Mouse (Mus musculus): Measurements from ENCODE around the gene Cd8b1.
"Not testable (repeated sequence)": the region's sequence is repeated elsewhere in the genome, so short reads cannot be mapped to it uniquely, and the experiment has no call there.

Cd8b1 gene

DNA sequence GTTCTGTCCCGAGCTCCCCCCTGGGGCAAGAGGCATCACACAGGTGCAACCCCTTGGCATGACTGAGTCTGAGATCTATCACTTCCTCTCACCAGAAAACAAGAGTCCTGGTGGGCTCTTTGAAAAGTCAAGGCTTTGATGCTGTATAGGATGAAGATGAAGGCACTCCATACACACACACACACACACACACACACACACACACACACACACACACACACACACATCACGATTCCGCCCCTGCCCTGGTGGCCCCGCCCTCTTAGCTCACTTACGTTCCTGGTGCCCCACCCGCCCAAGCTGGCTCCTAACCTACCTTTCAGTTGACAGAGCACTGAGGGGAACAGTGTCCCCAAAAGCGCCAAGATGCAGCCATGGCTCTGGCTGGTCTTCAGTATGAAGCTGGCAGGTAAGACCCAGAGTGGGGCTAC lies at the start of gene Cd8b1:
Cd8b1 (plus strand) TSS at position 298 of the 431 bp plus-strand sequence.
- DNase-seq (ENCODE audit: low spot score in 2 of 2), result no peak

DNA sequence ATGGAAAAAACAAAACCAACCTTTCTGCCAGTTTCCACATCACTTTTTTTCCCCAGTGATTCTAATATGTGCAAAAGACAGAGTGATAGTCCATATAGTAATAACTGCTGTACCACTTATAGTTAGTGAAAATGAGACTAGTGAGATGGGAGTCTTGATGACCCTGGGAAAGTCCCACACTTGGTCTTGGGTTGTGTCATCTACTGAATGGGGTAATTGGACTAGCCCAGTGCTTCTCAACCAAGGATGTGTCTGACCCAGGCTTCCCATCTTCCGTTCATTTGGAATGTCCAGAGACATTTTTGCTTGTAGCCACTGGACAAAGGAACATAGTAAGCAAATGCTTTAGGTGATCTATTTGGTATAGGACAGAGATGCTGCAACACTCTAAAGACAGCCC lies 48.9 kb upstream of the Cd8b1 start:
- DNase-seq (ENCODE audit: low spot score in 2 of 2), result no peak

DNA sequence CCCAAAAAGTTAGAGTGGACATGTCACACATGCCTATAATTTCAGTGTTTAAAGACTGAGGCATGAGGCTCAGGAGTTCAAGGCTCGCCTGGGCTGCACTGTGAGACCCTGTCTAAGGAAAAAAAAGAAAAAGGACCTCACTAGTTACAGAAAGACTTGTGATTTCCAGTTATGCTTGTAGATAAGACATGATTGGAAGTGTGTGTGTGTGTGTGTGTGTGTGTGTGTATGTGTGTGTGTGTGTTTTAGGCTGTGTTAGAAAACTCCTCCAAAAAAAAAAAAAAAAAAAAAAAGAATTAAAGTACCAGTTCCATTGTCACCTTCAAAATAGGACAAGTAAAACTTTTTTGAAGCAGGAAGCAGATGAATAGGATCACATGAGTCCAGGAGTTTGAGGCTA lies 48.0 kb upstream of the Cd8b1 start:
- no peak for DNase-seq (ENCODE audit: low spot score in 2 of 2)

DNA sequence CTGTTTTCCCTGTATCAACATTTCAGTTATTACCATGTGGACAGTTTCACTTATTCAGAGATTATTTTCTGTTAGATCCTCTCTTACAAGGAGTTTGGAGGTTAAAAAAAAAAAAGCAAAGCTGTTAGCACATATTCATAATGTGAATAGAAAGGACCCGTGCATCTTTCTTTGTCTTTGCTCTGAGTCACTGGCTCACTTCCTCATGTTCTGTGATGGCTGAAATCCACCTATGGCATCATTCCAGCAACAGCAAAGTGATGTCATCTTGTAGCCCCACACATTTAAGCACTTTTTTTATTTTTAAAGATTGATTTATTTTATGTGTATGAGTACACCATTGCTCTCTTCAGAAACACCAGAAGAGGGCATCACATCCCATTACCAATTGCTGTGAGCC lies 43.2 kb upstream of the Cd8b1 start:
- DNase-seq (ENCODE audit: low spot score in 2 of 2), result no peak

DNA sequence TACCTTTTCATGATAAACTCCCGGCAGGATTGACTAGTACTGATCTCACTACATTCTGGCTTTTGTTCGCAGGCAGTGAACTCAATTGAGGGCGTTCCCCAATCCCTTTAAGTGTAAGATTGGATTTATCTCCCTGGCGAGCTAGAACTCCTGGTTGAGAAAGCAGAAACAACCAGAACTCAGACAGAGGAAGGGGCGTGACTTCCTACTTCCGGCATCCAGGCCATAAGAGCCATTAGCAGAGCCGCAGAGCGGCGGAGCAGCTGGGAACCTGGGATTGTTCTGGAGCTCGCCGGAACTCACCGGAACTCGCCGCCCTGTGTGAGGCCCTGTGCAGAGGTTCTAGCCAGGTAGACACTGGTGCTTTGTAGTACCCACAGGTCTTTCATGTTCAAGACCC lies 29.1 kb upstream of the Cd8b1 start:
- no peak for DNase-seq (ENCODE audit: low spot score in 2 of 2)

DNA sequence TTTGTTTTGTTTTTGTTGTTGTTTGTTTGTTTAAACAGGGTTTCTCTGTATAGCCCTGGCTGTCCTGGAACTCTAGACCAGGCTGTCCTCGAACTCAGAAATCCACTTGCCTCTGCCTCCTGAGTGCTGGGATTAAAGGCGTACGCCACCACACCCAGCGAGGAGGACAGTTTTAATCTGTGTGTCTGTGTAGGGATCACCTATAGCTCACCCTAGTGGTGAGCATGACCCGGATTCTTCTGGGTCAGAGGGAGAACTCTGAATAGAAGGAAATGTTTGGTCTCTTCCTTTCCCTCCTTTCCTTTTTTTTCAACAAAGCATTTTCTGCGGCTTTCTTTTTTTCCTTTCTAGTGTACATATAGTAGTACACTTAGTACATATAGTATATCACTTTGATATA lies 27.3 kb upstream of the Cd8b1 start:
- DNase-seq (ENCODE audit: low spot score in 2 of 2), result no peak

DNA sequence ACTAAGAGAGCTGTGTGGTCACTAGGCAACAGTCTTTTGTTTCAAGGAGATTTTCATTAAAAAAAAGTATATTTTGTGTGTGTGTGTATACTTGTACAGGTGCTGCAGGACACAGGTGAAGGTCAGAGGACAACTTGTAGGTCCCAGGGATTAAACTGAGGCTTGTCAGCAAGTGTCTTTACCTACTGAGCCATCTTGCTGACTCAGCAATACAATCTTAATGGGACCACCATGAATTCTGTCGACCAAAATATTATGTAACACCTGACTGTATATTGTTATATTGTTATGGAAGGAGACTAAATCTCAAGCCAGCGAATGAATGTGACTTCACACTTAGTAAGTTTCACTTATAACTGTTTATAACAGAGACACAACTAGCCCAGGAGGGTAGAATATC lies 24.5 kb upstream of the Cd8b1 start:
- DNase-seq (ENCODE audit: low spot score in 2 of 2), result no peak

DNA sequence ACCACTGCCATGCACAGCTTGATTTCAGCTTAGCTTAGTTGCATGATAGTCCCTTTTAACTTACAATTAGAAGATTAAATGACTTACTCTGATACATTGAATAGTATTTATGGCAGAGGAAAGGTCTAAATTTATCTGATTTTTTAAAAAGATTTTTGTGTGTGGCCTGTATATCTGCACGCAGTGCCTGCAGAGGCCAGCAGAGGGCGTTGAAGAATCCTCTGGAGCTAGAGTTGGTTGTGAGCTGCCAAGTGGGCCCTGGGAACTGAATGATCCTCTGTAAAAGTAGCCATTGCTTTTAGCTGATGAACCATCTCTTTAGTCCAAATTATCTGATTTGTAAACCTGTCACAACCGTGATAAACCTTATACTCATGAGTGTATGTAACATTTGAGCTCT lies 23.8 kb upstream of the Cd8b1 start:
- peak in 1 of 2 experiments; percentile 14 for DNase-seq (ENCODE audit: low spot score in 2 of 2)

DNA sequence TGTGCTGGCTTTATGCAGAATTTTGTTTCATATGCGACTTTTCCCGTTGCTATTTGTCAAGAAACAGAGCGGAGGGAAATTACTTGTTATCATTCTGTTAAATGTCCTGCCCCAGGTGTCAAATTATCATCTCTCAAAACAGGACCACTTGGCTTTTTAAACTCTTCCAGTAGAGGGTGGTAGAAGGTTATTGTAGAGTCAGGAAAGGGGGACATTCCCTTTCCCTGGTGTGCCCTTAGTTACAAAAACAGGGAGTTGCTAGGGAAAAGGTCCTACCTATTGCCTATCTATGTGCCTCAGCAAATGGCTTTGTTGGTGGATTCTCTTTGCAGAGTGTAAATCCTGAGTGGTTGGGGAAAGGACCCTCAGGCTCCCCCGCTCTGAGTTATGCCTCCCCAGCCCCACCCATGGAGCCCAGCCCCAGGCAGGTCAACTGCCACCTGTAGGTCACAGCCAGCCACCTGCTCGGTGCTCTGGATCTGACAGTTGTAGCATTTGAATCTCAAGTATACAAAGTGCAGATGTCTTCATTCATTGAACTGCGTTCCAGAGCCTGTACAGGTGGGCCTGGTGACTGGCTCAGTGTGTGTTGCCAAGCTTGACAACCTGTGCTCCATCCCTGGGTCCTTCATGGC lies 20.4 kb upstream of the Cd8b1 start:
- DNase-seq (ENCODE audit: low spot score in 2 of 2), result no peak

DNA sequence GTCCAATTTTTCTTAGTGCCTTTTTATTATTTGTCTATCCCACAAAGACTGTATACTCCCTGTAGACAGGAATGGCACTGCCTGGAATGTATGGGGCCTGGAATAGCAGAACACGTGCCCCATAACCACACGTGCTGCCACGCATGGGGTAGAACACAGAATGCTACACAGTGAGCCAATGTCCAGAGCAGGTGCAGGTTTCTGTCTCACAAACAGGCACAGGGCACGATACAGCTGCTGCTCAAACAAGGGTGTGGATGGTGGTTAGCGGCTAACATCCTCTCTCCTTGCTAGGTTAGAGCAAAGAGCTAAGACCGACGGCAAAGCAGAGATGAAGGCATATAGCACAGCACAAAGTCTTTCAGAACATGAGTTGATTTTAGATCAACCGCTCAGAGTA lies 15.1 kb upstream of the Cd8b1 start:
- DNase-seq (ENCODE audit: low spot score in 2 of 2), result no peak

DNA sequence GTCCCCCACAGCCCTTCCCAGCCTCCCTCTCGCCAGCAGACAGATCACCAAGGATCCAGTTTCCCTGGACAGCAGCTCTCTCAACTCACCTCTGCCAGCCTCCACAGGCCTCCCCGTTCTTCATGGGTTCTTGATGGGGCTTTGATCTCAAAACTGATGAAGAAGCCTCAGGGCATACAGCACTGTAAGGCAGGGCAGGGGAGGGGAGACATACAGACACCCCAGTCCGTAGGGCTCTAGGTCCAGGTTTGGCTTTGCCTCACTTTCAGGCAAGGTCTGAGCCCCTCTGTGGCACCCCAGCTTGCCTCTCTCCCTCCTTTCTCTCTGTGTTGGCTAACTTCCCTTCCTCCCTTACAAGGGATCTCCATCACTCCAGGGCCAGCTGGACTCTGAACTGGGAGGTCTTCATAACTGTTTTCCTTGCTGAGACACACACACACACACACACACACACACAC lies 733 bp upstream of the Cd8b1 start, which contains the start of gene Smyd1:
Smyd1 (minus strand) TSS at position 408 of the 458 bp plus-strand sequence.
- no peak for DNase-seq (ENCODE audit: low spot score in 2 of 2)

DNA sequence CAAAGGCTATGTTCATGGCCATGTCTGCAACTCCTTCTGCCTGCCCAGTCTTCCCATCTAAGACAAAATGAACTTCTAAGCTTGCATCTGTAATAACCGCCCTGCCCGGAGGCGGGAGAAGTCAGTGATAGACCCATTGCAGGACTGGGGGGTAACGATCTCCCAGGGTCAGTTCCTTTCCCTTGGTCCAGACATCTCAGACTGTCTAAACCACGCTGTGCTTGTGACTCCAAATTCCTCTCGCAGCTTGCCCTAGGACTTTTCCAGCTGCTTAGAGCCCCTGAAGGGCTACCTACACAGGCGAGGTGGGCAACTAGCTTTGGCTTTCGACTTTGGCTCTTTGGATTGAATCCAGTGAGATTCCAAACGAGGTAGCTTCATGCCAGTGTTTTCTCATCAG lies 2.2 kb downstream of the Cd8b1 start:
- DNase-seq (ENCODE audit: low spot score in 2 of 2), result no peak

DNA sequence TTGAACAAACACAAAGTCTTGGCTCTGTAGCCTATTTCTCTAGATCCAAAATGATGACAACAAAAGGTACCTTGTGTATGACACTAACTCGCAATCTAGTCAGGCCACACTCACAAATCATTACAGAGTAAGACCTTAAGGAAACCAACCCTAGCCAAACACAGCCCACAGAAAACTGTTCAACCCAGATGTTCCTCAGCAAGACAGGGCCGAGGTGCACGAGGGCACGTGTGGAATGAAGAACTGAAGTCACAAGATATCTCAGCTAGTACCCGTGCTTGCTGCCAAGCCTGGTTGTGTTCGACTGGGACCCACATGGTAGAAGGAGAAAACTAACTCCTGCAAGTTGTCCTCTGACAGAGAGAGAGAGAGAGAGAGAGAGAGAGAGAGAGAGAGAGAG lies 7.3 kb downstream of the Cd8b1 start:
- no peak for DNase-seq (ENCODE audit: low spot score in 2 of 2)

DNA sequence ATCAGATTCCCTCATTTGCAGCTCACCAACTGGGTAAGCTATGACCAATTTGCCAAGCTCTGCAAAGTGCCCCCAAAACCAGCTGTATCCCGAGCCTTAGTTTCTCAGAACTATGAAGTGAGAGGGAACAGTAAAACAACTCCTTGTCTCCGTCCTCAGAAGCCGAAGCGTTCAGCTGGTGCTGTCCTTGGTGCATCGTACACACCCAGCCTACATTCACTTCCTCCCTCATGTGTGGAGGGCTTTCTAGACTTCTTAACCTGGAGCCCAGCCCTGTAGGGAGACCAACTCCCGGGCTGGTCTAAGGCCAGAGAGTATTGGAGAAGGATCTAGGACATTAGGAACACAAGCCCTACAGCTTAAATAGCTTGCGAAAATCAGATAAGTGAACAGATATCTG lies 7.9 kb downstream of the Cd8b1 start:
- no peak for DNase-seq (ENCODE audit: low spot score in 2 of 2)

DNA sequence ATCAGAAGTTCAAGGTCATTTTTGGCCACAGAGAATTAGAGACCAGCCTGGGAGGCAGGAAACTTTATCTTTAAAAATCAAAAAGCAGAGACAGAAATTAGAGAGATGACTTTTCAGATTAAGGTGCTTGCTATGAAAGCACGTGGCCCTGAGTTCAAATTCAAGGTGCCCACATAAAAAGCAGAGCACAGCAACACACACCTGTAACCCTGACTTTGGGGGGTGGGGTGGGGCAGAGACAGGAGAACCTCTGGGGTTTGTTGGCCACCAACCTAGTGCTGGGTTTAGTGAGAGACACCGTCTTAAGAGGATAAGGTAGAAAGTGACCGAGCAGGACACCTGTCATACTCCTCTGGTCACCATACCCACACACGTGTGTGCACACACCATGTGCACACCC lies 8.9 kb downstream of the Cd8b1 start:
- not testable (repeated sequence) for DNase-seq (ENCODE audit: low spot score in 2 of 2)

DNA sequence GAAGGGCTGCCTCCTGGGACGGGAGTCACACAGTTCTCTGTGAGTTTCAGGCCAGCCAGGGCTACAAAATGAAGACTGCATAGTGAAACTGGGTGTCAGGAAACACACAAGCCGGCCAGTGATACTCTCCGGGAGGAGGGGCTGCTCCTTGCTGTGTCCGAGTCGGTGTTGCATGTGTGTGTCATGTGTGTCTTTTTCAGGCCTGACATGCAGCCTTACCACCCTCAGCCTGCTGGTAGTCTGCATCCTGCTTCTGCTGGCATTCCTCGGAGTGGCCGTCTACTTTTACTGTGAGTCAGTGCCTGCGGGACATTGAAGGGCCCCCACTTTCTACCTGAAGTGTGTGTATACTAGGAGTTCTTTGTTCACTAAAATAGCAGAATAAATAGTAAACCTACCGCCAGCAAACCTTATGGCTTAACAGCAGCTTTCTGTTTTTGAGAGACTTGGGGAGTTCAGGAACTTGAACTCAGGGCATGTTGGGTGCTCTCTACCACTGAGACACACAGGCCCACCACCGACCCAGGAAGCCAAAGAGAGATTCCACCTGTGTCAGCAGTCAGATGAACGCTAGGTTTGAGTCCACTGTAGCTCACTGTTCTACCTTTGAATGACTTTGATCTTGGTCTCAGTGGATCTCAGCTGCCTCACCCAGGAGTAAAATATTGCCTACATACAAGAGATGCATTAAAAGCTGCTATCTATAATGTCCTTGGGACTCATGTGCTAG lies 9.8 kb downstream of the Cd8b1 start:
- DNase-seq (ENCODE audit: low spot score in 2 of 2), result no peak

DNA sequence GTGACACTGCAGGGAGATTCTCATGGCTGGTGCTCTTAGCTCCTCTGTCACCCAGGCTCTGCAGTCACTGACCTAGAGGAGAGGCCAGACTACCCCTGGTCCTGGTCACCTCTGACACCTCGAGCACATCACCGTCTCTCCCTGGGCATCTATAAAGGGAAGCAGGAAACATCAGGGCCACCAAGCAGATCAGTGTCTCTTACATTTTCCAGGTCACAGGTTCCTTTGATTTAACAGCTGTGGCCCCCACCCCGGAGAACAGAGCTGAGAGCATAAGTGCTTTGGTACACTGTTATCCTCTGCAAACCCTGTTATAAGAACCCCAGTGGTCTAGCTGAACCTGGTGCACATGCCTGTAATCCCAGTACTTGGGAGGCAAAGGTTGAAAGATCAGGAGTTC lies 10.4 kb downstream of the Cd8b1 start:
- no peak for DNase-seq (ENCODE audit: low spot score in 2 of 2)

DNA sequence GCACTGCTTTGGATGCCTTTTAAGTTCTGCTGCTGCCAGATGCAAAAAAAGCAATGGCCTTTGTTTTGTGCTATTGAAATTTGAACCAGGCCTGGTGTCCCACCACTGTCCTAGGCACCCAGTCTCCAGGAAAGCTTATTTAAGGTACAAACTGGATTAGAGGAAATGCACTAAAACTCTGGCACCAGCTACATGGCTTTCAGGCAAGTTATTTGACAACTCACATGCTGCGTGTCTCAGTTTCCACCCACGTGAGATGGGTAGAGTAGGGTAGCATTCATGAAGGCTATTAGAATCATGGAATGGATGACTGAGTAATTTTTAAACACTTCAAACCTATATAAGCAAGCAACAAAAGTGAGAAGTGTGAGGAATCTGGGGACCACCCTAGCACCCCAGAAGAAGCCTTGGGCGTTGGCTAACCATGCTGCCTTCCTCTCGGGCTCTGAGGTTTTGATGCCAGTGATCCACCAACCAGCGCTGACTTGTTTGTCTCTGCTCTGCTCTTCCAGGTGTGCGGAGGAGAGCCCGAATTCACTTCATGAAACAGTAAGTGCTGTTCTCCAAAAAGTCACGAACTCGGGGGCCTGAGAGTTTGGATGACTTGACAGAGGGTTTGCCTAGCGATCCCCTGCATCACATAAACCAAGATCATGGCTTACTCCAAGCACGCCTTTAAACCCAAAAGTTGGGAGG lies 11.1 kb downstream of the Cd8b1 start:
- DNase-seq (ENCODE audit: low spot score in 2 of 2), result no peak

DNA sequence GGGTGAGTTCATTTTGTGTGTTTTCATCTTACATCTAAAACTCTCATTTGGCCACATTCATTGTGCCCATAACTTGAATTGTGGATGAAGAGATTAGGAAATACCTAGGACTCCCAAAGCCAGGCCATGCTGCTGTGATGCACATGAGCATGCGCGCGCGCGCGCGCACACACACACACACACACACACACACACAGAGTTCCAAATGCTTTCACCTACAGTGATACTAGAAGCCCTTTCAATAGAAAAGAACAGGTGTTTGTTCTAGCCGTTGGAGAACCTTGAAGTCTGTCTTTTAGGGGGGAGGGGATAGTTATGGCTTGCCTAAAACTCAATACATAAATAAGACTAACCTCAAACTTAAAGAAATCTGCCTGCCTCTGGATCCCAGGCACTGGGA lies 15.1 kb downstream of the Cd8b1 start:
- DNase-seq (ENCODE audit: low spot score in 2 of 2), result no peak

DNA sequence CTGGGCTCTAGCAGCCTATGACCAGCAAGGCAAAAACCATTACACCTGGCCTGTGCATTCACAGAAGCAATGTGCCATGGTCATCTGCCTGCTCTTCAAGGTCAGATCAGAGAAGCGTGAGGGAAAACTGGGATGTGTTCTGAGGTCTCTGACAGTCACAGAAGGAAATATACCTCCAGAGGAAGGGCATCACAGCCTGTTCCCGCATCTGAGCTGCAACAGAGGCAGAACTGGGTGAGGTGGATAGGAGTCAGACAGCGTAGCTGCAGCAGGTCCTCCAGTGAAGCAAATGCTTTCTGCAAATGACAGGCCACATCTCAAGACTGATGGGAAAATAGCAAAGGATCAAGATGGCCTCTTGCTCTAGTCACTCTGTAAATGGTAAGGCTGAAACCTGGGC lies 16.4 kb downstream of the Cd8b1 start:
- no peak for DNase-seq (ENCODE audit: low spot score in 2 of 2)

DNA sequence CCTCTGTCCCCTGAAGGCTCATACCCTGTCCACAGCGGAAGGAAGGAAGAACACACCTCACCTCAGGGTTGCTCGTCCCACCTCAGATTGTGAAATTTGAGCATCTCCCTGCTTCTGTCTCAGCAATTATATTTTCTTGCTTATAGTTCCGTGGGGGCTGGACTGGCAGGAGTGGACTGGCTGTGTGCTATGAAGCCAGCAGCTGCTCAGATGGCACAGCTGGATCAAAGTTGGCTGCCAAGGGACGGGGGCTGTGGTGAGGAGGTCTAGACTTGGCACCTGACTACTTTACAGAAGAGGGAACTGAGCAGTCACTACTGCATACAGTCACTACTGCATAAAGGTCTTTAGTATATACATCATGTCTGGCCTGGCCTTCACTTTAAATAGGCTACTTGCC lies 16.8 kb downstream of the Cd8b1 start:
- no peak for DNase-seq (ENCODE audit: low spot score in 2 of 2)

DNA sequence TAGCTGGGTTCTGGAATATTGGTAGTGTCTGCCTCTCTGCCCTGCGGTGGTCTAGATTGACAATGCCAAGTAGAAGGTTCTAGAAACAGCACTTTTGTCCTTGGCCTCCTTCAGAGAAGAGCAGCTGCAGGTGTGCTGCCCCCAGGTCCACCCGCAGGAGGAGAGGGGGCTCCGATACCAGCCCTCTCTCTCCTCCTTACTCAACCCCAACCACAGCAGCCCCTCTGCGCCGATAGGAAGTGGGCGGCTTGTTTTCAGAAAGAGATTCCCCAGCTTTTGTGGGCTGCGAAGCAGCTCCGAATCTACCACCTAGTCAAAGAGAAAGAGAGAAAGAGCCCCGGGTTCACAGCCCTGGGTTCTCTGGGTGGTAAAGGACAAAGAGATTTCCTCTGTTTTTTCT lies 18.6 kb downstream of the Cd8b1 start:
- no peak for DNase-seq (ENCODE audit: low spot score in 2 of 2)

DNA sequence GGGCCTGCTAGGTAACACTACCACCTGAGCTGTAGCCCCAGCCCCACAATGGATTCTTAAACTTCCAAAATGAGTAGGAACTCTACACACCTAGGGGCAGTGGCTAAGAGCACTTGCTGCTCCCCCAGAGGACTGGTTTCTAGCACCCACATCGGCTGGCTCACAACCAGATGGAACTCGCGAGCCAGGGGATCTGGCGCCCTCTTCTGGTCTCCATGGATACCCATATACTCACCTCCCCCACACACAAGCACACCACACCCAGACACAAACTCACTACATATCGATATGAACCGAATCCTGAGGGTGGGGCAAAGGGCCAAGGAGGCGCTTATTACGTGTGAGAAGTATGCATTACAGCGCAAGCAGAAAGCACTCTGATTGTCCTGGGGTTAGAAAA lies 25.4 kb downstream of the Cd8b1 start:
- DNase-seq (ENCODE audit: low spot score in 2 of 2), result no peak

Measured in spleen, postnatal 14 days (tissue).